Mouse (Mus musculus) layer of hippocampus, postnatal 10 days (tissue): ENCODE results near the gene Carf. TPM values are rescaled to one million over a fixed set of nuclear protein-coding genes. Genes with fewer than 3 reads are reported as not detected.
"Not testable (repeated sequence)": the region's sequence is repeated elsewhere in the genome, so short reads cannot be mapped to it uniquely, and the experiment has no call there.

Experiments used
- DNase-seq, 2 experiments: peaks; one replicate each; pipeline ENCODE4 v3.0.0; 2021; ENCODE audit warnings: low spot score in 2 of 2
- long read RNA-seq: library from polyadenylated mRNA; stranded (forward); transcript quantifications from one replicate; pipeline ENCODE4 v2.0.0, GENCODE M21; 2023
- total RNA-seq, 2 experiments: library from RNA; stranded (reverse); gene quantifications; 2 replicates each; pipeline ENCODE4 v1.2.3; 2021

Carf gene
- 10 to 100 TPM; 23.8 to 25.7 TPM for total RNA-seq
- long read RNA-seq, partial matches to known transcripts: 0 of 6 reads
- long read RNA-seq, other reads (novel, unspliced or antisense): 6 of 6 reads

- DNase-seq: peak; percentile 96 to 98
Measured at GRCm38 (mm10) chr1:60098024-60098781, at the start of gene Carf, which contains the start of gene Wdr12. Gene Carf, plus strand, starts transcription at chr1:60098247. Gene Wdr12, minus strand, starts transcription at chr1:60098645.

GRCm38 (mm10) chr1:60054659-60055058 lies 43.4 kb upstream of the Carf start:
- no peak for DNase-seq

GRCm38 (mm10) chr1:60056310-60056709 lies 41.7 kb upstream of the Carf start:
- DNase-seq: no peak

GRCm38 (mm10) chr1:60070725-60071124 lies 27.3 kb upstream of the Carf start:
- DNase-seq: not testable (repeated sequence)

GRCm38 (mm10) chr1:60074935-60075334 lies 23.1 kb upstream of the Carf start:
- DNase-seq: no peak

GRCm38 (mm10) chr1:60075590-60075989 lies 22.5 kb upstream of the Carf start:
- no peak for DNase-seq

GRCm38 (mm10) chr1:60076411-60076810 lies 21.6 kb upstream of the Carf start:
- no peak for DNase-seq

- DNase-seq: peak; percentile 4 to 13
Measured at GRCm38 (mm10) chr1:60096572-60097276, 1.3 kb upstream of the Carf start.

- DNase-seq: peak; percentile 51 to 75
Measured at GRCm38 (mm10) chr1:60097277-60098023, 597 bp upstream of the Carf start.

- no peak for DNase-seq
Measured at GRCm38 (mm10) chr1:60098839-60099238, 792 bp downstream of the Carf start.

- no peak for DNase-seq
Measured at GRCm38 (mm10) chr1:60104582-60104981, 6.5 kb downstream of the Carf start.

- DNase-seq: no peak
Measured at GRCm38 (mm10) chr1:60117721-60118455, 19.8 kb downstream of the Carf start.

GRCm38 (mm10) chr1:60137346-60137745 lies 39.3 kb downstream of the Carf start:
- DNase-seq: no peak

- DNase-seq: no peak
Measured at GRCm38 (mm10) chr1:60152700-60153099, 54.7 kb downstream of the Carf start.

- no peak for DNase-seq
Measured at GRCm38 (mm10) chr1:60156651-60157050, 58.6 kb downstream of the Carf start.

- DNase-seq: peak; percentile 7 to 23
Measured at GRCm38 (mm10) chr1:60158411-60158810, 60.4 kb downstream of the Carf start.

GRCm38 (mm10) chr1:60163676-60164075 lies 65.6 kb downstream of the Carf start:
- no peak for DNase-seq

- no peak for DNase-seq
Measured at GRCm38 (mm10) chr1:60169626-60170025, 71.6 kb downstream of the Carf start.

- no peak for DNase-seq
Measured at GRCm38 (mm10) chr1:60170251-60170650, 72.2 kb downstream of the Carf start.

GRCm38 (mm10) chr1:60173119-60173518 lies 75.1 kb downstream of the Carf start:
- no peak for DNase-seq

- not testable (repeated sequence) for DNase-seq
Measured at GRCm38 (mm10) chr1:60177814-60178213, 79.8 kb downstream of the Carf start.
